Mouse (Mus musculus) megakaryocyte, adult 5-6 weeks (primary cell): Measurements from ENCODE around the gene Cln6. TPM values are rescaled to one million over a fixed set of nuclear protein-coding genes. Genes with fewer than 3 reads are reported as not detected.

Source experiments
- ATAC-seq: 2 replicates; pipeline ENCODE4 v1.8.0; 2016; ENCODE audit warnings: mild to moderate bottlenecking, inconsistent platforms; ENCODE audit not compliant: poor library complexity, severe bottlenecking
- total RNA-seq, 2 experiments: library from RNA; stranded (forward) in 1 of 2; stranded (reverse) in 1 of 2; fragments of 153-499, 151-499 nt in 1 of 2; fragments of 221-1000, 200-1000 nt in 1 of 2; gene quantifications; 2 replicates each; pipeline versions ENCODE4 v1.2.3 to v1.2.4; 2015 to 2017

The Cln6 gene
- total RNA-seq, 2 experiments from 2014 or later = 24.7 to 38.1 TPM

DNA sequence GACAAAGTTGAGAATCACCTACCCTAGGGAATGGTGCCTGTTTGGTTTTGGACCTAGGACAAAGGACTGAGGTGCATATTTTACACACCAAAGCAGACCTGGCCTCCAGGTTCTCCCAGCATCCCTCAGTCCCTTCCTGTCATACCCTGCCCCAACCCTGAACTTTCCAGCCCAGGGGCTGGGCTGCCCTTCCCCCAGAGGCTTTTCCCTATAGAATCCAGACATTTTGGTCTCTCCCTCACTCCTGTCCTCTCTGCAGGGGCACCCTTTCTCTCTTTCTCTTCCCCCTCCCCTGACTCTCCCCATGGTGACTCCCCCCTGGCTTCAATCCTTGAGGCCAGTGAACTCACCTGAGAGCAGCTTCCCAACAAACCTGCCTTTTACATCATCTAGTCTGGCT lies 32.1 kb downstream of the Cln6 start:
- ATAC-seq = no peak

DNA sequence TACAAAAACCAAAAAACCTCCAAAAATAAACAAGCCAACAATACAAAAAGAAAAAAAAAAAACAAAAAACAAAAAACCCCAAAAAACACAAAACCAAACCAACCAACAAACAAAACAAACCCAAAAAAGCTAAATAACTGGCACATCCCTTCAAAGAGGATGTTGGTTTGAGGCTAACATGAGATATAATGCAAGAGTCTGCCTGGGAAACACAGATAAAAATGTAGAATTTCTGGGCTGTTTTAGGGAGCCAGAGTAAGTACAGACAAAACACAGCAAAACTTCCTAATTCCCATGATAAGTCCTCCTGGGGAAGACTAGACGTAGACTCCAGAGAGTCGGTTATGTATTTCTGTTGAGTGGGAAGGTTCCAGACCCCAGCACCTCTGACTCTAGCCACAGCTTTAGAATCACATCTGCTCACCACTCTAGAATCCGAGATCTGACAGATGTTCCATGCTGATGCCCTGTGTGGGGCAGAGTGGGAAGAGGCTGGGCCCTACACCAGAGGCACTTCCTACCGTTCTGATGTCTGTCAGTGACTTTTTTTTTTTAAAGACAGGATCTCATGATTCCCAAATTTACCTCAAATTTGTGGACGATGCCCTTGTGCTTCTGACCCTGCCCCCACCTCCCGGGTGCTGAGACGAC lies 38.5 kb downstream of the Cln6 start:
- ATAC-seq = no peak

DNA sequence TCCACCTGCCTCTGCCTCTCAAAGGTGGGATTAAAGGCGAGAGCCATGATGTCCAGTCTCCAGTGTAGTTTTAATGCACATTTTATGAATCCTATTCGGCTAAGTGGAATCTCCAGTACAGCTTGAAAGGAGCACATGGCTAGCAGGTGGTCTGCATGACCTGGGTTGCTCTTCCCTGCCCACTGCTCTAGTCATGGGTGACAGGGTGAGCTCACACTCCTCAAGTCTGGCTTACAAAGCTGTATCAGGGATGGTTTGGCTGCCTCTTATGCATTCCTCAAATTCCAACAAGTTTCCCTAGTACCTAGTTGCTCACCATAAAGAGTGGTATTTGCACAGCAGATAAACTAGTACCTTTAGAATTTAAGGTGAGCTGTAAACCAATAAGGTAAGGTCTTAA lies 39.2 kb downstream of the Cln6 start:
- no peak for ATAC-seq

DNA sequence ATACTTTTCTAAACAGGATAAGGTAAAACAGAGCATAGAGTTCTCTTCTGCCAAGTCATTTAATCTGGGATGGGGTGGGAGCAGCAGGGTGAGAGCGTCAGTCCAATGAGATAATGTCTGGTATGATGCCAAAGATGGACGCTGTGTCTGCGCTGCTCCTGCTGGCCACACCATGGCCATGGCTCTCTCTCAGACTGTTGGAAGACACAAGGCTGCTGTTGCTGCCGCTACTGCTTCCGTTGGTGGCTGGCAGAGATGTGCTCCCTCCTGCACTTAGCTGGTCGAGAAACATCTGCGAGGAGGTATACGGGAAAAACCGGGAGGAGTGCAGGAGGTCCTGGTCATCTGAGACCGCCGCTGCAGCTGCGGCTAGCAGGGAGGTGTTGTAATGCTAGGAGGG lies 43.3 kb downstream of the Cln6 start:
- ATAC-seq = no peak

DNA sequence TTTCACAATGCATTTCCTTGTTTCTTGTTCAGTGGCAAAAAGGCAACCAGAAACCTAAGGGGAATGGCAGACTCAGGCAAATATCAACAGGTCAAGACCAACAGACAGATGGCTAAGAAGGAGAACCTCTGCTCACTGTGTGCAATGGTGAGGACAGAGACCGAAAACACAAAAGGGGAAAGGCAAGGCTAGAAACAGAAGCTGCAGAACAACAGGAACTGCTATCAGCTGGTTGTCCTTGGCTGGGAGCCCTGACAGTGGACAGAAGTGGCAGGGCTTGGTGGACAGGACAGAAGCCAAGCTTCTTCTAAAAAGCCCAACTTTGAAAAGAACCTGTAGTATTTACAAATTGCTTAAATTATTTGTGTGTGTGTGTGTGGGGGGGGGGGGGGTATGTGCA lies 55.9 kb downstream of the Cln6 start:
- ATAC-seq = no peak

Other genes with a start within 250 kb of the Cln6 start
- gene Itga11, start 161.0 kb upstream of the Cln6 start, total RNA-seq (2015) = 0.07 TPM in 1 of 2 replicates, not detected in the other
- 0.08 TPM in 1 of 2 replicates, not detected in the other for gene Itga11, start 161.0 kb upstream of the Cln6 start, total RNA-seq (2017)
- 14.9 and 15.2 TPM in 2 replicates for gene Fem1b, start 26.9 kb upstream of the Cln6 start, total RNA-seq (2015)
- gene Fem1b, start 26.9 kb upstream of the Cln6 start, total RNA-seq (2017) = 29.3 and 31.6 TPM in 2 replicates
- gene Calml4, start 19.3 kb downstream of the Cln6 start, total RNA-seq (2015) = not detected in 2 replicates
- gene Calml4, start 19.3 kb downstream of the Cln6 start, total RNA-seq (2017) = 1.2 TPM in 1 of 2 replicates, not detected in the other
- gene Pias1, start 149.1 kb downstream of the Cln6 start, total RNA-seq (2015) = 92.7 and 96.1 TPM in 2 replicates
- gene Pias1, start 149.1 kb downstream of the Cln6 start, total RNA-seq (2017) = 43.3 and 47.9 TPM in 2 replicates